ENCODE assay signal across 19 mouse cellular contexts in genomic region chr3:55465785-55466184, GRCm38 (mm10). TPM values are rescaled to one million over a fixed set of nuclear protein-coding genes. Genes with fewer than 3 reads are reported as not detected.
A peak's percentile ranks its signal among the peaks of the same experiment; 100 is the strongest.
DNase-seq lines count a peak whose midpoint lies in the region; ATAC-seq and TF ChIP-seq lines count a peak whose summit lies in the region.
"Had no signal": no experiment of that assay in that cellular context is flagged by ENCODE, and none has a peak within 500 bp of the region (broad histone marks: within the 10 kb centered on the region; RNA-seq: fewer than 3 reads in every experiment).

No protein-coding gene starts in this region.

- DNase-seq in cerebellum, adult 2 months, result no peak
- DNase-seq in cerebellum, adult 18-20 months, result no peak
- no peak for DNase-seq in hindbrain, postnatal 0 days (ENCODE audit: low spot score)
- no peak for DNase-seq in hindbrain, embryonic 11.5 days (ENCODE audit: low spot score)
- DNase-seq in left cerebral cortex, adult 2 months (ENCODE audit: extremely low spot score in 1 of 2, low spot score in 2 of 2), result peak; percentile 49 to 57
- no peak for DNase-seq in left cerebral cortex, postnatal 4 days
- no peak for DNase-seq in limb, embryonic 10.5 days (ENCODE audit: low spot score)
- no peak for DNase-seq in heart, postnatal 36 days
- DNase-seq: gastrocnemius, postnatal 25 days; heart, postnatal 14 days; liver, postnatal 0 days; thymus, postnatal 4 days had no signal

- WGBS in cerebellum, adult 2 months, result 30% methylated on average over 8 of the region's 8 CpGs
- 63% methylated on average over 8 of the region's 8 CpGs for WGBS in hindbrain, postnatal 0 days
- 78% methylated on average over 8 of the region's 8 CpGs for WGBS in hindbrain, embryonic 11.5 days
- 90% methylated on average over 8 of the region's 8 CpGs for WGBS in limb, embryonic 10.5 days

- peak overlapping the region; percentile 61 for H3K4me3 ChIP-seq in cerebellum, adult 2 months (replicated peaks; ENCODE audit: insufficient read depth, low read depth, low read length)
- no peak overlapping the region for H3K4me3 ChIP-seq in hindbrain, postnatal 0 days (ENCODE audit: low read length)
- H3K4me3 ChIP-seq in hindbrain, embryonic 11.5 days (ENCODE audit: low read depth, low read length), result no peak overlapping the region
- H3K4me3 ChIP-seq in left cerebral cortex, adult 2 months, result peak overlapping the region; percentile 63
- H3K4me3 ChIP-seq in limb, embryonic 10.5 days, result no peak overlapping the region
- H3K4me3 ChIP-seq: forebrain, embryonic 15.5 days; heart, embryonic 10.5 days; limb, embryonic 15.5 days had no signal

- no peak for ATAC-seq in hindbrain, postnatal 0 days
- ATAC-seq in hindbrain, embryonic 11.5 days (ENCODE audit: low FRiP score), result no peak
- ATAC-seq: activated CD4-positive, CD25-positive, alpha-beta regulatory T cell, adult 4 months; forebrain, embryonic 15.5 days; liver, postnatal 0 days had no signal

- intact Hi-C loops in left cerebral cortex, adult 2 months (cut with DNase I), result loop anchor here (10.0 kb wide), 1 partner anchor 221 kb away; the partner anchor contains the start of gene Dclk1
- intact Hi-C loops in left cerebral cortex, postnatal 4 days (cut with DNase I), result loop anchor here (10.0 kb wide), 1 partner anchor 91 kb away; no protein-coding TSS in a partner anchor
- intact Hi-C loops in heart, postnatal 36 days (cut with DNase I), result no loop called here

- TF ChIP-seq CTCF in cerebellum, adult 2 months (IDR thresholded peaks at IDR 0.05; ENCODE audit: borderline replicate concordance, insufficient read depth, low read depth, low read length), result no peak
- no peak for TF ChIP-seq CTCF in hindbrain, postnatal 0 days (IDR thresholded peaks at IDR 0.05; ENCODE audit: low read depth)
- TF ChIP-seq CTCF in left cerebral cortex, adult 2 months (IDR thresholded peaks at IDR 0.05), result no peak

- H3K27me3 ChIP-seq in cerebellum, adult 2 months (ENCODE audit: control insufficient read depth, insufficient read depth, low read length), result no peaks in the 10 kb centered on the region
- no peaks in the 10 kb centered on the region for H3K27me3 ChIP-seq in hindbrain, postnatal 0 days (ENCODE audit: insufficient read depth, low read length)
- no peaks in the 10 kb centered on the region for H3K27me3 ChIP-seq in hindbrain, embryonic 11.5 days (ENCODE audit: control insufficient read depth, insufficient read depth, low read length)
- H3K27me3 ChIP-seq in limb, embryonic 10.5 days (ENCODE audit: low read depth, poor library complexity, severe bottlenecking), result no peaks in the 10 kb centered on the region
- H3K27me3 ChIP-seq: forebrain, embryonic 15.5 days; limb, embryonic 15.5 days had no signal

- no peak for TF ChIP-seq POLR2A in cerebellum, adult 2 months (IDR thresholded peaks at IDR 0.05; ENCODE audit: borderline replicate concordance, insufficient read depth, low read length)

- H3K36me3 ChIP-seq in hindbrain, postnatal 0 days (ENCODE audit: insufficient read depth, low read length), result no peaks in the 10 kb centered on the region
- H3K36me3 ChIP-seq in hindbrain, embryonic 11.5 days (ENCODE audit: control insufficient read depth, insufficient read depth, low read length), result no peaks in the 10 kb centered on the region
- H3K36me3 ChIP-seq in limb, embryonic 10.5 days, result 0 out of 2 replicates have a peak, but pooled peaks cover 5% of the 10 kb centered on the region
- H3K36me3 ChIP-seq: heart, embryonic 10.5 days; limb, embryonic 15.5 days had no signal

- H3K9ac ChIP-seq in hindbrain, postnatal 0 days (replicated peaks; ENCODE audit: low read length), result no peak overlapping the region
- no peak overlapping the region for H3K9ac ChIP-seq in hindbrain, embryonic 11.5 days (ENCODE audit: low read depth, low read length)
- H3K9ac ChIP-seq: forebrain, embryonic 15.5 days; limb, embryonic 15.5 days; liver, postnatal 0 days had no signal

- H3K27ac ChIP-seq in cerebellum, adult 2 months (ENCODE audit: insufficient read depth, low read length), result peak overlapping the region; percentile 69
- 0 out of 2 replicates have a peak overlapping the region, but pooled peaks have one; percentile 15 for H3K27ac ChIP-seq in hindbrain, postnatal 0 days
- H3K27ac ChIP-seq in hindbrain, embryonic 11.5 days (ENCODE audit: low read depth, low read length), result no peak overlapping the region
- peak overlapping the region; percentile 98 for H3K27ac ChIP-seq in left cerebral cortex, adult 2 months
- H3K27ac ChIP-seq in limb, embryonic 10.5 days, result peak overlapping the region; percentile 55
- H3K27ac ChIP-seq: forebrain, embryonic 15.5 days; heart, embryonic 10.5 days; limb, embryonic 15.5 days had no signal

- H3K4me1 ChIP-seq in cerebellum, adult 2 months (ENCODE audit: control insufficient read depth, insufficient read depth, low read length), result peaks cover 5% of the 10 kb centered on the region; the same call in 1 of the 2 replicates
- peaks cover 12% of the 10 kb centered on the region; the same call in 1 of the 2 replicates for H3K4me1 ChIP-seq in hindbrain, postnatal 0 days (ENCODE audit: insufficient read depth, low read length)
- H3K4me1 ChIP-seq in hindbrain, embryonic 11.5 days (replicated peaks; ENCODE audit: control insufficient read depth, insufficient read depth, low read length), result no peaks in the 10 kb centered on the region; the same call in 1 of the 2 replicates
- H3K4me1 ChIP-seq in limb, embryonic 10.5 days, result peaks cover 55% of the 10 kb centered on the region

- peak overlapping the region; percentile 30 for H3K4me2 ChIP-seq in hindbrain, postnatal 0 days (ENCODE audit: low read depth, low read length)
- no peak overlapping the region for H3K4me2 ChIP-seq in hindbrain, embryonic 11.5 days (replicated peaks; ENCODE audit: low read depth, low read length)
- H3K4me2 ChIP-seq: forebrain, embryonic 15.5 days; limb, embryonic 15.5 days had no signal

- no peaks in the 10 kb centered on the region for H3K9me3 ChIP-seq in hindbrain, postnatal 0 days (ENCODE audit: low read length)
- H3K9me3 ChIP-seq in hindbrain, embryonic 11.5 days (ENCODE audit: control insufficient read depth, low read length), result no peaks in the 10 kb centered on the region
- H3K9me3 ChIP-seq in limb, embryonic 10.5 days (replicated peaks), result no peaks in the 10 kb centered on the region
- H3K9me3 ChIP-seq: forebrain, embryonic 15.5 days; heart, embryonic 10.5 days; limb, embryonic 15.5 days had no signal

RNA-seq across cellular contexts. Expression of gene Gm21954, which starts 6.2 kb away (rescaled TPM):
- polyA plus RNA-seq in cerebellum, adult 2 months (2012; rRNA removed), result not detected in 2 replicates
- not detected in 2 replicates for total RNA-seq in hindbrain, postnatal 0 days (2014; rRNA removed)
- not detected in 2 replicates for polyA plus RNA-seq in hindbrain, postnatal 0 days (2015; fragmentation: Nextera tagmentation; extraction: Ambion mirVana)
- polyA plus RNA-seq in hindbrain, embryonic 11.5 days (2014; fragmentation: Nextera tagmentation; extraction: Ambion mirVana), result not detected in 2 replicates
- not detected for total RNA-seq in left cerebral cortex, adult 2 months (2021)
- not detected for total RNA-seq in left cerebral cortex, postnatal 4 days (2021)
- not detected in 2 replicates for polyA plus RNA-seq in limb, embryonic 10.5 days (2016; fragmentation: Nextera tagmentation; extraction: Ambion mirVana)
- not detected for total RNA-seq in heart, postnatal 36 days (2021)
- total RNA-seq: adrenal gland, postnatal 4 days; gastrocnemius, postnatal 25 days; heart, postnatal 14 days; neutrophil, adult 5-6 weeks had no signal
- polyA plus RNA-seq: activated CD4-positive, CD25-positive, alpha-beta regulatory T cell, adult 4 months; forebrain, embryonic 15.5 days; heart, embryonic 10.5 days; intestine, embryonic 14.5 days; limb, embryonic 15.5 days; liver, postnatal 0 days had no signal

Comparison
In these comparisons a context has a peak if more than half of its experiments do, and no peak if none do; other contexts are left out.
1. DNase-seq: peak in left cerebral cortex, adult 2 months (2 of 2); none in cerebellum, adult 2 months (0 of 2), cerebellum, adult 18-20 months (0 of 2), hindbrain, postnatal 0 days (single experiment), hindbrain, embryonic 11.5 days (single experiment), left cerebral cortex, postnatal 4 days (single experiment), limb, embryonic 10.5 days (single experiment) and heart, postnatal 36 days (0 of 2).
2. H3K4me3 ChIP-seq: peak in cerebellum, adult 2 months (single experiment) and left cerebral cortex, adult 2 months (single experiment); none in hindbrain, postnatal 0 days (single experiment), hindbrain, embryonic 11.5 days (single experiment) and limb, embryonic 10.5 days (single experiment).